Mouse (Mus musculus): ENCODE results near the gene Timm8b.
"Not testable (repeated sequence)": the region's sequence is repeated elsewhere in the genome, so short reads cannot be mapped to it uniquely, and the experiment has no call there.

The Timm8b gene

DNA sequence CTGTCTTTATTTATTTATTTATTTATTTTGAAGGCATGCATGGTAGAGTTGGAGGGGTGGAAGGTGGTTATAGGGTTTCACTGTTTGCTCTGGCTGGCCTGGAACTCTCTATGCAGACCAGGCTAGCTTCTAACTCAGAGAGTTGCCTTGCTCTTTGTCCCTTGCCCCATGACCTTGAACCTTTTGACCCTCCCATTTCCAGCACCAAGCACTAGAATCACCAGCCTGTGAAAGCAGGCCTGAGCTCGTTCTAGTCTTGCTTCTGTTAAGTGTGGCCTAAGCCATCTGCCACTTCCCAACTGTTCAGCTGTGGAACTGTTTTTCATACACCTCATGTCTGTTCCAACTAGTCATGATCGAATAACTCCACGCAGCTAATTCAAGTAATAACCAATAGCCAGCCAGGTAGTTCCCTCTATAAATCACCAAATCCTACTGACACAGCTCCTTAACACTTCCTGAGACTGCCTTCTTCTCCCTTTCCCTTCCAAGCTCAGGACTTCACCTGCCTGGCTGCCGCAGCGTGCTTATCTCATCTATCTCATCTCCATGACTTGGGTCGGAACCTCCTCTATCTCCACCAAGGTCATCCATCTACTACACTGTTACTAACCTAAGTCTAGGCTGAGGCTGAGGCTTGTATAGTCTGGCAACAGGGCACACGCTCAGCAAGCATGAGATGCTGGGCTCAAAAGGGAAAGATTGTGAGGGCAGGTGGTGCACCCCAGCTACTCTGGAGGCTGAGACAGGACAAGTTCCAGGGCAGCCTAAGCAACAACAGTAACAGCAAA, 1.5 kb upstream of the Timm8b start:
- DNase-seq (ENCODE audit: low read depth, low spot score), result no peak

DNA sequence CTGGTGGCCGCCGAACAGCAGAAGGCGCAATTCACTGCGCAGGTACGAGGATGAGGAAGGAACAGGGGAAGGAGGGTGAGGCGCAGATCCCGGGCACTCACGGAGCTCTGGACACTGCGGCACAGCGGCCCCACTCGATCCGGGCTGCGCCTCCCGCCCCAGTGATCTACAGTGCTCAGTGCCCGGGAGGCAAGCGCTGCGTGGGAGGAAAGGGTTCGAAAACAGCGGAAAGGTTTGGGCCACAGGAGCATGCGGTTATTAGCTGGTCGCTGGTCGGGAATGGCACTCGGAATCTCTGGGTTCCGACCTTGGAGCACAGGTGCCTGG, 251 bp downstream of the Timm8b start:
- no peak for DNase-seq (ENCODE audit: low read depth, low spot score)

DNA sequence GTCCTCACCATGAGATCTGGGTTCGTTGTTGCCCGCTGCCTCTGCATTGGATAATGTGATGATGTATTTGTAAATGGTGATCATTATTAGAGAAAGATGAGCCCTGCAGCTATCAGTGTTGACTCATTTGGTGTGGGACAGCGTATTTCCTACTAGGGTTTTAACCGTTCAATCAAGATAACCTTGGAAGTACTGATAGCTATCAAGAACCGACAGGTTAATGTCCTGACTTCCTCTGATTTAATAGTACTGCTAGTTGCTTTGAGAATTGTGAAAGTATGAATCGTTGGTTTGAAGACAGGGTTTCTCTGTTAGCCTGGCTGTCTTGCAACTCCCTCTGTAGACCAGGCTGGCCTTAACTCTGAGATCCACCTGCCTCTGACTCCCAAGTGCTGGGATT, 628 bp downstream of the Timm8b start:
- DNase-seq (ENCODE audit: low read depth, low spot score), result no peak

DNA sequence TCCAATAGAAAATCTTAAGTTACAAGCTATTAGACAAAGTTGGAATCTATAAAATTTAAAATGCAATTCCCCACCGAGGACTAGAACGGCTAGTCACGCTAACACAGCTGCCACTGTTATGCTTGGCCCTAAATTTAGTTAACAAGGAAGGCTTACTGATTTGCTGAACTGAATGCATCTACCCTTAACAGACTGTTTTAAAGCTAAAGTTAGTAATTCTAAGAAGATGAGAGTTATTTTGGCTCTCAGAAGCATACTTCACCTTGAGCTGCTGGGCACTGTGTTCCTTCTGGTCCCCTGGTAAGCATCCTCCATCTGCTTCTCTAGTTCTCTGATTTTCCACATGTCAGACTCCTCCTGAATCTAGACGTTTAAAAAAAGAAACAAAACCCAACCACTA, 8.4 kb downstream of the Timm8b start:
- no peak for DNase-seq (ENCODE audit: low read depth, low spot score)

DNA sequence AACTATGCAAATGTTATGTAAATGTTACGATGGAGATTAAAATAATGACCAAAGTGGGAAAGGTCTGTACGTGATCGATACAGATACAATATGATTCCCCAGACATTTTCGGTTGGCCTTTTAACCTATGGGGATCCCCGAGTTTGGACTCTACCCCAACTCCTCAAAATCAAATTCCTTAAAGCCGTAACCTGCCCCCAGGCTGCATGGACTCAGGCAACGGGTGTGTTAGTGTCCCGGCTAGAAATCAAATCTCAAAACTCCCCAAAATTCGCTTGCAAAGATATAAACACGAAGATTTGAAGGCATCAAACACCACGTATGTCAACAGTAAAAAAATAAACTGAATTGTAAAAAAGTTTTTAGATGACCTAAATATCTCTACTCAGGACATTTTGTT, 12.5 kb downstream of the Timm8b start:
- no peak for DNase-seq (ENCODE audit: low read depth, low spot score)

DNA sequence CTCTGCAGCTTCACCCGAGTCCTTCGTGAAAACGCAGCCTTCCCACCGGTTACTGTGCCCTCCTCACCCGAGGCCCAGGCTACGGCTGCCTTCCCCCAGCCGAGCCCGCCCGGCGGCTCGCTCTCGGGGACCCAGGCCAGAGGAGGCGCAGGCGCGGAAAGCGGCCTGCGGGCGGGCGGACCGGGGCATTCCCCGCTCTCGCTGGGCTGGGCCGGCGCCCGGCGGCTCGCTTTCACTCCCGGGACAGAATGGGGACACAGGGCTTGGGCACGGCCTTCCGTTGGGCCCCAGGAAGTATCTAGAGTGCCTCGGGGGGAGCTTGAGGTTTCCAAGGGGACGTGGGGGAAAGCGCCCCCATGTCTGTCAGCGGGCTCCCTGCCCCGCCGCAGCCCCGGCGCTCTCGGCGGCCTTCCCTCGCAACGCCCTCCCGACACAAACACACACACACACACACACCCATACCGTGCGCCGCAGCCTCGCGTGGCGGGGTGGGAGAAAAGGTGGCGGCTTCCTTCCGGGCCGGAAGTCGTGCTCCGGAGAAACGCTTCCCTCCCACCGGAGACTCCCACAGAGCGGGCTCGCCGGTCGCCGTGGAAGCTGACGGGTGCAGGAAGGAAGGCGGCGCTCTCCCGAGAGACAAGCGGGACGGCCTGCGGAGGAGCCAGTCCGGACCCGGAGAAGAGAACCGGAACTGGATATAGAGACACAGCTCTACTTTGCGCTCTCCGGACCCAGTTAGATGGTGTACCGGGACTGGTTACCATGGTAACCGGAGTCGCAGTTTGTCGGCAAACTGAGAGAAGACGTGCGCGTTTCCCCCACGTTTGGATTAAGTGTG, 13.3 kb downstream of the Timm8b start, which contains the start of the genes Pih1d2 and Nkapd1:
Gene Pih1d2 (plus strand): TSS at position 556 of the 838 bp plus-strand sequence.
Gene Nkapd1 (minus strand): TSS at position 699 of the 838 bp plus-strand sequence.
- peak; percentile 79 for DNase-seq (ENCODE audit: low read depth, low spot score)

DNA sequence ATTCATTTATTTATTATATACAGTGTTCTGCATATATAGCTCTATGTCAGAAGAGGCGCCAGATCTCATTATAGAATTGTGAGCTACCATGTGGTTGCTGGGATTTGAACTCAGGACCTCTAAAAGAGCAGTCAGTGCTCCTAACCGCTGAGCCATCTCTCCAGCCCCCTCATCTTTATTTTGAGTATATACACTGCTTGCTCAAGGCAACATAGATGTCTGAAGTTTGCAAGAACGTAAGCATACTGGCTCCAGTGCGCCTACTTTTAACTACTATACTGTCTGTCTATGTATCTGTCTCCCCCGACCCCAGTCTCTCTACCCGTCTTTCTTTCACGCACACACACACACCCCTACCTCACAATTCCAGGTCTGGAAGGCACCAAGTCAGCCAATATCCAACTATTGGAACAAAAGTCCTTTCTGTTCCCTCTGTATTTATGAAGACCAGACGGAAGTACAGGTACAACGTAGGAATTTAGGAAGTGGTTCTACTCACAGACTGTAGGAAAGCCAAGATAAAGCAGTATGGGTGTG, 14.2 kb downstream of the Timm8b start:
- no peak for DNase-seq (ENCODE audit: low read depth, low spot score)

DNA sequence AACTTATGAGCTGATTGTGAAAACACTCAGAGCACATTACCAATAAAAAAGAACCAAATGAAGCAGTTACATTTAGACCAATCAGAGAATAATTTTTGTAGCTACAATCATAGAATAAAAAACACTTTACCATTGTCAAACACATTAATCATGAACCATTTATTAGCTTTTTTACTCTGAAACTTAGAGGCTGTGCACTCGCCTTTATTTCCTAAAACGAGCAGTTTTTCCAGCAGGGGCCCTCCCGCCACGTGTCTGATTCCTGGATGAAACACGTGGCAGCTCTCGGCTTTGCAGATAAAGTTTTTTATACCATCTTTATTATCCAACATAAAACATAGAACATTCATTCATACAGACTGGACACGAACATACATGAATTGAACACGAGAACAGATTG, 27.2 kb downstream of the Timm8b start:
- not testable (repeated sequence) for DNase-seq (ENCODE audit: low read depth, low spot score)

DNA sequence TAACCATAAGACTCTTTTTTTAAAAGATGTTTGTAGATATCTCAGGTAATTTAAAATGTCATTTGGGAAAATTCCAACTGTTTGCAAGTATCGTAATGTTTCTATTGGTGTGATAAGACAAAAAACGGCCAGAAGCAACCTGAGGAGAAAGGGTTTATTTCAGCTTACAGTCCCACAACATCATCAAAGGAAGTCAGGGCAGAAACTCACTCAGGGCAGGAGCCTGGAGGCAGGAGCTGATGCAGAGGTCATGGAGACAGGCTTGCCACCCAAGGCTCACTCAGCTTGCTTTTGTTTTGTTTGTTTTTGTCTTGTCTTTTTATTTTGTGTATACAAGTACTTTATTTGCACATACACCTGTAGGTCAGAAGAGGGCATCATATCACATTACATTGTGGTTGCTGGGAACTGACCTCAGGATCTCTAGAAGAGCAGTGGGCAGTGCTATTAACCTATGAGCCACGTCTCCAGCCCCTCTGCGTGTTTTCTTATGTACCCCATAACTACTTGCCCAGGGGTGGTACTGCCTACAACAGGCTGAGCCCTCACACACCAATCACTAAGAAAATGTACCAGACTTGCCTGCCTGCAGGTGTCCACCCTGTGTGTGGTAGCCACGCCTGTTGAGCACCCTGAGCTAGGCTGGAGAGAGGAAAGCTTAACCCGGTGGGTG, 28.4 kb downstream of the Timm8b start:
- no peak for DNase-seq (ENCODE audit: low read depth, low spot score)

DNA sequence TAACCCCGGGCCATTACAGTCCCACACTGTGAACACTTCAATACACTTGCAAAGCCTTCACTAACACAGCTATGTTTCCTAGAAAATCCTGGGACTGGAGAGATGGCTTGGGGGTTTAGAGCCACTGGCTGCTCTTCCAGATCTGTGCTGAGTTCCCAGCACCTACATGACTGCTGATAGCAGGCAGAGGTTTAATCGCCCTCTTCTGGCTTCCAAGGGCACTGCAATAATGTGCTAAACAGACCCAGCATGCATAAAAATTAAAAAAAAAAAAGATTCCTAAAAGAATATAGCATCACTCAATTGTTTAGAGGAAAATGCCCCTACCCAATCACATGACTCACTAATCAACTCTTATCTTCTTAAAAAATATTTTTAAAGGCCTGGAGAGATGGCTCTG, 29.3 kb downstream of the Timm8b start:
- no peak for DNase-seq (ENCODE audit: low read depth, low spot score)

DNA sequence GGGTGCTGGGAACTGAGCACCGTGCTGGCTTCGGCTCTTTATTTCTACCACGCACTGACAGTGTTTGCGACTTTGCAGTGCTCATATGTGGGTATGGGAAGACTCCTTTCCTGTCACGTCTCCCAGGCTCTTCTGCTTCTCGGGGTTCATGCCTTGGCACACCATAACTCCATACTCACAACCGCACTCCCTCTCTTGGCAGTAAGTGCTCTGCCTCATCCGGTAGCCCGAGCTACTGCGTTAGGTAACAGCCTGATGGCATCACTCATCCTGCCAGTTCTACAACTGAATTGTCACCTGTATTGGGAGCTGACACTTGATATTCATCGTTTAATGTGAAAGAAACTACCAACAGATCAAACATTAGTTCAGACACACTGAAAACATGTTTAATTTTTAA, 30.6 kb downstream of the Timm8b start:
- DNase-seq (ENCODE audit: low read depth, low spot score), result no peak

DNA sequence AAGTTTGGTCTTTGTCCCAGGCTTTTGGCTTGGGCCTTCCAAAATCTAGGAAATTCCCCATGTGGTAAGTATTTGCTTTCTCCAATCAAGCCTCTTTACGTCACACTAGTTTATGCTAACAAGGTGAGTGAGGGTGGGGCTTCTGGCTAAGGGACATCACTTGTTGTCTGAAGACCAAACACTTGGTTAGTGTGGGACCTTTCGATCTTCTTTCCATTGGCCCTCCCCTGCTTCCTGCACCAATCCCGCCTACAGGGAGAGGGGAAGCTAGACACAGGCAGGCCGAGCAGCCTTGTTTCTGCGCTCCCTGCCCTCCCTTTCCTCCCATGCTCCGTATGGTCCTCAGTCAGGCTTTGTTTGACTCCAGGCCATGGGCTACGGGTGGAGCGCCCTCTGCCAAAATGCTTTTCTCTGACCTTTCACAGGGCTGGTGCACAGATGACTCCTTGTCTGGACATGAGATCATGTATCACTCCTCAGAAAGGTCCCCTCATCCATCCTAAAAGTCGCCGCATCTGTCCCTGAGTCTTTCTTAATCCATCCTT, 43.2 kb downstream of the Timm8b start:
- DNase-seq (ENCODE audit: low read depth, low spot score), result no peak

DNA sequence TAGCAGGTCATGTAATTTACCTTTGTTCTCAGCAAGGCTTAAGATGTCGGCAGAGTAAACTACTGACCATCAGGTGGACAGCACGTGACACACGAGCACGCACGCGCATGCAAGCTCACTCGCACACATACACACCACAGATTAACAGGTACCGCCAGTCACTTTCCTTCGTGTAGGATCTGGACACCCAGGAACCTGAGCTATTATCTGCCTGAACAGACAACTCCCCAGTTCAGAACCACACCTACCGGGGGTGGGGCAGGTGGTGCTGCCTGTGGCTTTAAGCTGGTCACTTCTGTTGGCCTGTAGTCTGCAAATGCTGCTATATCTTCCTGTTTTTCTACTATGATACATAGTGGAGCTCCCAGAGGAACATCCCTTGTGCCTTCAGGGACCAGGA, 46.8 kb downstream of the Timm8b start:
- no peak for DNase-seq (ENCODE audit: low read depth, low spot score)
